In genomic region chr3:52180306-52180705, GRCm38 (mm10) we compare ENCODE assay signal across 8 mouse cellular contexts.
DNase-seq lines count a peak whose midpoint lies in the region; ATAC-seq lines count a peak whose summit lies in the region.

No protein-coding gene starts in this region.

- H3K4me1 ChIP-seq in embryonic facial prominence, embryonic 15.5 days: peaks cover 43% of the 10 kb centered on the region
- H3K4me1 ChIP-seq in hindbrain, embryonic 16.5 days (ENCODE audit: control insufficient read depth, insufficient read depth, low read depth, low read length): peaks cover 26% of the 10 kb centered on the region
- H3K4me1 ChIP-seq in midbrain, embryonic 10.5 days: peaks cover 66% of the 10 kb centered on the region

- ATAC-seq in embryonic facial prominence, embryonic 15.5 days (ENCODE audit: insufficient number of reproducible peaks, low FRiP score, low TSS enrichment, low read depth): no peak; the same call in 1 of the 2 replicates
- ATAC-seq in hindbrain, embryonic 16.5 days: no peak

- no peak overlapping the region for H3K4me3 ChIP-seq in embryonic facial prominence, embryonic 15.5 days (replicated peaks)
- H3K4me3 ChIP-seq in hindbrain, embryonic 16.5 days (ENCODE audit: low read length): no peak overlapping the region
- H3K4me3 ChIP-seq in midbrain, embryonic 10.5 days: no peak overlapping the region

- H3K27ac ChIP-seq in embryonic facial prominence, embryonic 15.5 days (replicated peaks): peak overlapping the region; percentile 96
- peak overlapping the region; percentile 86 for H3K27ac ChIP-seq in hindbrain, embryonic 16.5 days (ENCODE audit: low read depth, low read length)
- H3K27ac ChIP-seq in midbrain, embryonic 10.5 days (replicated peaks): peak overlapping the region; percentile 93

- H3K27me3 ChIP-seq in embryonic facial prominence, embryonic 15.5 days: no peaks in the 10 kb centered on the region
- no peaks in the 10 kb centered on the region for H3K27me3 ChIP-seq in hindbrain, embryonic 16.5 days (replicated peaks; ENCODE audit: control insufficient read depth, insufficient read depth, low read length)
- no peaks in the 10 kb centered on the region for H3K27me3 ChIP-seq in midbrain, embryonic 10.5 days (ENCODE audit: low read depth, poor library complexity, severe bottlenecking)

- DNase-seq in adrenal gland, postnatal 14 days: peak; percentile 39
- no peak for DNase-seq in adrenal gland, adult (ENCODE audit: inconsistent age in 2 of 2, low spot score in 1 of 2)
- DNase-seq in midbrain, embryonic 10.5 days (ENCODE audit: low spot score): peak; percentile 59
- DNase-seq in right cerebral cortex, adult 18-20 months: no peak
- no peak for DNase-seq in thymus, postnatal 14 days
- no peak for DNase-seq in adrenal gland, adult 18-20 months (ENCODE audit: low spot score in 2 of 2)

- H3K36me3 ChIP-seq in embryonic facial prominence, embryonic 15.5 days: no peaks in the 10 kb centered on the region
- no peaks in the 10 kb centered on the region for H3K36me3 ChIP-seq in hindbrain, embryonic 16.5 days (ENCODE audit: control insufficient read depth, insufficient read depth, low read length)
- no peaks in the 10 kb centered on the region for H3K36me3 ChIP-seq in midbrain, embryonic 10.5 days

- H3K9me3 ChIP-seq in embryonic facial prominence, embryonic 15.5 days (replicated peaks): no peaks in the 10 kb centered on the region
- H3K9me3 ChIP-seq in hindbrain, embryonic 16.5 days (ENCODE audit: control insufficient read depth, low read length): no peaks in the 10 kb centered on the region
- no peaks in the 10 kb centered on the region for H3K9me3 ChIP-seq in midbrain, embryonic 10.5 days (replicated peaks)

- no peak overlapping the region for H3K9ac ChIP-seq in embryonic facial prominence, embryonic 15.5 days
- no peak overlapping the region for H3K9ac ChIP-seq in hindbrain, embryonic 16.5 days (ENCODE audit: low read depth, low read length)

- peak overlapping the region; percentile 49 for H3K4me2 ChIP-seq in embryonic facial prominence, embryonic 15.5 days (replicated peaks)
- peak overlapping the region; percentile 26; the same call in 1 of the 2 replicates for H3K4me2 ChIP-seq in hindbrain, embryonic 16.5 days (ENCODE audit: low read length)

- WGBS in embryonic facial prominence, embryonic 15.5 days: 22% methylated on average over 8 of the region's 8 CpGs
- WGBS in hindbrain, embryonic 16.5 days: 14% methylated on average over 8 of the region's 8 CpGs
- WGBS in midbrain, embryonic 10.5 days: 26% methylated on average over 8 of the region's 8 CpGs

Comparison
In these comparisons a context has a peak if more than half of its experiments do, and no peak if none do; other contexts are left out.
1. DNase-seq: peak in adrenal gland, postnatal 14 days (single experiment) and midbrain, embryonic 10.5 days (single experiment); none in adrenal gland, adult (0 of 2), right cerebral cortex, adult 18-20 months (single experiment), thymus, postnatal 14 days (single experiment) and adrenal gland, adult 18-20 months (0 of 2).
2. Peak in every context shown above with its lines, with median percentiles within 50 percentile points of each other: H3K27ac ChIP-seq.